Mouse (Mus musculus) embryonic facial prominence, embryonic 11.5 days (tissue): ENCODE data around the gene Bahcc1. TPM values are rescaled to one million over a fixed set of nuclear protein-coding genes. Genes with fewer than 3 reads are reported as not detected.

Experiments
- ATAC-seq: fragments of 200-750 bp; cut with Nextera tagmentation; replicated peaks from 2 replicates; pipeline ENCODE4 v1.8.0; 2017; ENCODE audit warnings: low read depth; ENCODE audit not compliant: insufficient number of reproducible peaks, low FRiP score, low TSS enrichment
- DNase-seq: peaks from one replicate; pipeline ENCODE4 v3.0.0-alpha.2; 2015; ENCODE audit warnings: low spot score
- H3K27ac ChIP-seq: fragments of 300-500 bp; sonication (generic); replicated peaks from 2 replicates; pipeline ENCODE4 v1.5.1; 2014; ENCODE audit warnings: mild to moderate bottlenecking, low read depth, low read length, control low read depth
- H3K27me3 ChIP-seq: fragments of 300-500 bp; sonication (generic); 2 replicates; pipeline ENCODE4 v1.6.1; 2014; ENCODE audit warnings: mild to moderate bottlenecking, low read length, moderate library complexity, mixed read lengths; ENCODE audit not compliant: control insufficient read depth, insufficient read depth
- H3K36me3 ChIP-seq: fragments of 300-500 bp; sonication (generic); replicated peaks from 2 replicates; pipeline ENCODE4 v1.6.1; 2014; ENCODE audit warnings: low read depth, mild to moderate bottlenecking, low read length, moderate library complexity, mixed read lengths; ENCODE audit not compliant: control insufficient read depth, insufficient read depth
- H3K4me1 ChIP-seq: fragments of 300-500 bp; sonication (generic); 2 replicates; pipeline ENCODE4 v1.6.1; 2014; ENCODE audit warnings: low read length, mixed read lengths; ENCODE audit not compliant: control insufficient read depth, insufficient read depth
- H3K4me2 ChIP-seq: fragments of 300-500 bp; sonication (generic); 2 replicates; pipeline ENCODE4 v1.6.1; 2014; ENCODE audit warnings: low read depth, mild to moderate bottlenecking, control low read depth, low read length, moderate library complexity
- H3K4me3 ChIP-seq: fragments of 300-500 bp; sonication (generic); 2 replicates; pipeline ENCODE4 v1.5.1; 2014; ENCODE audit warnings: low read depth, low read length, control low read depth
- H3K9ac ChIP-seq: fragments of 300-500 bp; sonication (generic); replicated peaks from 2 replicates; pipeline ENCODE4 v1.6.1; 2014; ENCODE audit warnings: mild to moderate bottlenecking, control low read depth, low read length
- H3K9me3 ChIP-seq: fragments of 300-500 bp; sonication (generic); replicated peaks from 2 replicates; pipeline ENCODE4 v1.6.1; 2016; ENCODE audit warnings: mild to moderate bottlenecking, low read length, inconsistent platforms, mixed read lengths; ENCODE audit not compliant: control insufficient read depth
- WGBS: fragments of 180-500 bp; shearing (Covaris S2); extraction: QIAGEN DNeasy Blood & Tissue Kit; methylation state at CpG from one replicate; pipeline ENCODE4 v1.1.7; 2014; 5-methylcytosine and 5-hydroxymethylcytosine counted together
- polyA plus RNA-seq: library from polyadenylated mRNA; unstranded; fragments of >200 nt; fragmentation: Nextera tagmentation; extraction: Ambion mirVana; gene quantifications from 2 replicates; pipeline ENCODE4 v1.2.1, GENCODE M21; 2014

Gene Bahcc1
- polyA plus RNA-seq, 1 experiment from 2014 or later: 13.5 TPM

- ATAC-seq: peak; percentile 61
- Histone ChIP-seq H3K27ac (peak overlapping the region; percentile 92), H3K4me3 (peak overlapping the region; percentile 14), H3K27me3 (no peaks in the 10 kb centered on the region), H3K4me2 (peak overlapping the region; percentile 99), H3K36me3 (no peaks in the 10 kb centered on the region; the same call in 1 of the 2 replicates), H3K9me3 (no peaks in the 10 kb centered on the region), H3K9ac (peak overlapping the region; percentile 99), H3K4me1 (peaks cover 34% of the 10 kb centered on the region)
- 0% methylated on average over 10 of the region's 10 CpGs for WGBS
- peak; percentile 93 for DNase-seq
These were observed 7.5 kb downstream of the Bahcc1 start for GRCm38 (mm10) chr11:120240206-120240605.

- H3K4me2 ChIP-seq: peak overlapping the region; percentile 99
- peak overlapping the region; percentile 48 for H3K9ac ChIP-seq
- peak overlapping the region; percentile 92 for H3K27ac ChIP-seq
- H3K9me3 ChIP-seq: no peaks in the 10 kb centered on the region
- ATAC-seq (no peak), DNase-seq (peak; percentile 82)
- peaks cover 34% of the 10 kb centered on the region for H3K4me1 ChIP-seq
- 0 out of 2 replicates have a peak overlapping the region, but pooled peaks have one; percentile 14 for H3K4me3 ChIP-seq
- 10% methylated on average over 29 of the region's 29 CpGs for WGBS
- H3K36me3 ChIP-seq: no peaks in the 10 kb centered on the region; the same call in 1 of the 2 replicates
- no peaks in the 10 kb centered on the region for H3K27me3 ChIP-seq
These were observed 8.5 kb downstream of the Bahcc1 start for GRCm38 (mm10) chr11:120240941-120241890.

GRCm38 (mm10) chr11:120241981-120242725 is 9.4 kb downstream of the Bahcc1 start:
- H3K9ac ChIP-seq: peak overlapping the region; percentile 10; the same call in 1 of the 2 replicates
- H3K4me2 ChIP-seq: peak overlapping the region; percentile 32
- H3K36me3 ChIP-seq: no peaks in the 10 kb centered on the region; the same call in 1 of the 2 replicates
- no peaks in the 10 kb centered on the region for H3K9me3 ChIP-seq
- WGBS: 33% methylated on average over 6 of the region's 6 CpGs
- H3K4me1 ChIP-seq: peaks cover 34% of the 10 kb centered on the region
- H3K27me3 ChIP-seq: no peaks in the 10 kb centered on the region
- ATAC-seq (no peak), DNase-seq (peak; percentile 59)
- no peak overlapping the region for H3K4me3 ChIP-seq
- H3K27ac ChIP-seq: peak overlapping the region; percentile 52

- peaks cover 34% of the 10 kb centered on the region for H3K4me1 ChIP-seq
- no peaks in the 10 kb centered on the region; the same call in 1 of the 2 replicates for H3K36me3 ChIP-seq
- no peaks in the 10 kb centered on the region for H3K9me3 ChIP-seq
- H3K27me3 ChIP-seq: no peaks in the 10 kb centered on the region
- H3K4me3 ChIP-seq: no peak overlapping the region
- DNase-seq: no peak
- H3K4me2 ChIP-seq: peak overlapping the region; percentile 32
- peak overlapping the region; percentile 52 for H3K27ac ChIP-seq
- no peak for ATAC-seq
- H3K9ac ChIP-seq: peak overlapping the region; percentile 10; the same call in 1 of the 2 replicates
- WGBS: 48% methylated on average over 22 of the region's 22 CpGs
These were observed 10.2 kb downstream of the Bahcc1 start for GRCm38 (mm10) chr11:120242726-120243530.

GRCm38 (mm10) chr11:120243531-120243820 is 10.7 kb downstream of the Bahcc1 start:
- no peak for ATAC-seq
- Histone ChIP-seq H3K4me2 (peak overlapping the region; percentile 19; the same call in 1 of the 2 replicates), H3K9ac (no peak overlapping the region; the same call in 1 of the 2 replicates), H3K9me3 (no peaks in the 10 kb centered on the region), H3K27me3 (no peaks in the 10 kb centered on the region), H3K36me3 (no peaks in the 10 kb centered on the region; the same call in 1 of the 2 replicates), H3K27ac (peak overlapping the region; percentile 52), H3K4me3 (no peak overlapping the region), H3K4me1 (peaks cover 34% of the 10 kb centered on the region)
- DNase-seq: no peak
- 41% methylated on average over 6 of the region's 6 CpGs for WGBS

GRCm38 (mm10) chr11:120248160-120248793 is 15.5 kb downstream of the Bahcc1 start:
- 86% methylated on average over 10 of the region's 10 CpGs for WGBS
- Histone ChIP-seq H3K9ac (no peak overlapping the region), H3K27me3 (no peaks in the 10 kb centered on the region), H3K9me3 (no peaks in the 10 kb centered on the region), H3K27ac (0 out of 2 replicates have a peak overlapping the region, but pooled peaks have one; percentile 22), H3K36me3 (no peaks in the 10 kb centered on the region), H3K4me1 (peaks cover 14% of the 10 kb centered on the region), H3K4me3 (no peak overlapping the region), H3K4me2 (no peak overlapping the region)
- ATAC-seq: no peak
- DNase-seq: no peak

GRCm38 (mm10) chr11:120248899-120249298 is 16.2 kb downstream of the Bahcc1 start:
- ATAC-seq (no peak), DNase-seq (no peak)
- H3K36me3 ChIP-seq: no peaks in the 10 kb centered on the region
- no peak overlapping the region for H3K9ac ChIP-seq
- no peaks in the 10 kb centered on the region for H3K27me3 ChIP-seq
- no peak overlapping the region; the same call in 1 of the 2 replicates for H3K27ac ChIP-seq
- WGBS: 85% methylated on average over 6 of the region's 6 CpGs
- no peak overlapping the region for H3K4me3 ChIP-seq
- no peak overlapping the region for H3K4me2 ChIP-seq
- peaks cover 11% of the 10 kb centered on the region for H3K4me1 ChIP-seq
- no peaks in the 10 kb centered on the region for H3K9me3 ChIP-seq
